Mouse (Mus musculus) small intestine, adult 2 months (tissue): ENCODE results near the gene Il12a.

Source experiments
- CTCF ChIP-seq: fragments of 200-500 bp; IDR thresholded peaks from 2 replicates; pipeline ENCODE4 v1.5.1; 2012; ENCODE audit warnings: low read depth, mild to moderate bottlenecking, control low read depth, inconsistent platforms, low read length, moderate library complexity, mixed read lengths; ENCODE audit not compliant: insufficient replicate concordance, insufficient read length; ENCODE audit errors: extremely low read depth
- POLR2A ChIP-seq: fragments of 200-500 bp; IDR thresholded peaks from 2 replicates; pipeline ENCODE4 v1.6.1; 2012; ENCODE audit warnings: low read depth, mild to moderate bottlenecking, control low read depth, inconsistent platforms, low read length, moderate library complexity

DNA sequence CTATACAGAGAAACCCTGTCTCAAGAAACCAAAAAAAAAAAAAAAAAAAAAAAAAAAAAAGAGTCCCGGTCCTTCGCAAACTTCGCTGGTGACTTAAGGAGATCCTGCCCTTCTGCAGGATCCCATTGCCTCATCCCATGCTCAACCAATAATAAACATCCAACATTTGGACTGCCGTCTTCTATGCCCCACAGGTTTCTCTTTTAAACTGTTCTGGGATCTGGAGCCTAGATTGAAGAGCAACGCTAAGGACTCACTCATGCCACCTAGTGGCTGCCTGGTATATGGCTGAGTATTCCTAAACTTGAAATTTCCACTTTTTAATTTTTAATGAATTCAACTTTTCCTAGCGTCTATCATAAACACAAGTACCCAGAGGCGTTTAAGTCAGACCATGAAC, 23.1 kb downstream of the Il12a start:
- TF ChIP-seq CTCF (peak; percentile 13; the same call in 1 of the 2 replicates), POLR2A (no peak)
